ENCODE assay signal across 24 mouse cellular contexts in genomic region chr7:75394866-75395580, GRCm38 (mm10).
DNase-seq lines count a peak whose midpoint lies in the region; ATAC-seq and TF ChIP-seq lines count a peak whose summit lies in the region.
"Had no signal": no experiment of that assay in that cellular context is flagged by ENCODE, and none has a peak within 500 bp of the region (broad histone marks: within the 10 kb centered on the region; RNA-seq: fewer than 3 reads in every experiment).

No protein-coding gene starts in this region.

- no peak overlapping the region for H3ac ChIP-seq in myocyte (ENCODE audit: control insufficient read depth, insufficient read length)

- no peaks in the 10 kb centered on the region for H3K79me2 ChIP-seq in myocyte (ENCODE audit: control insufficient read depth, insufficient read depth)

- no peak overlapping the region for H3K4me3 ChIP-seq in embryonic facial prominence, embryonic 14.5 days (ENCODE audit: low read depth, low read length)
- no peak overlapping the region for H3K4me3 ChIP-seq in embryonic facial prominence, embryonic 10.5 days
- H3K4me3 ChIP-seq in heart, embryonic 13.5 days, result no peak overlapping the region
- H3K4me3 ChIP-seq in lung, postnatal 0 days (ENCODE audit: low read depth, low read length), result no peak overlapping the region
- no peak overlapping the region for H3K4me3 ChIP-seq in myocyte
- H3K4me3 ChIP-seq: embryonic facial prominence, embryonic 13.5 days; left cerebral cortex, adult 2 months; midbrain, embryonic 10.5 days; stomach, embryonic 15.5 days had no signal

- TF ChIP-seq EP300 in lung, postnatal 0 days (IDR thresholded peaks at IDR 0.05), result peak; percentile 46; the same call in 1 of the 2 replicates

- intact Hi-C loops in heart, postnatal 25 days (cut with DNase I), result loop anchor here (5.0 kb wide), 1 partner anchor 217 kb away; no protein-coding TSS in a partner anchor

- no peaks in the 10 kb centered on the region for H3K9me3 ChIP-seq in embryonic facial prominence, embryonic 14.5 days (ENCODE audit: control insufficient read depth, low read length)
- H3K9me3 ChIP-seq in embryonic facial prominence, embryonic 10.5 days, result no peaks in the 10 kb centered on the region
- H3K9me3 ChIP-seq in heart, embryonic 13.5 days, result no peaks in the 10 kb centered on the region
- no peaks in the 10 kb centered on the region for H3K9me3 ChIP-seq in lung, postnatal 0 days (ENCODE audit: low read length)
- H3K9me3 ChIP-seq: embryonic facial prominence, embryonic 13.5 days; midbrain, embryonic 10.5 days; stomach, embryonic 15.5 days had no signal

- no peak for ATAC-seq in embryonic facial prominence, embryonic 14.5 days (ENCODE audit: low read depth)
- ATAC-seq in heart, embryonic 13.5 days (ENCODE audit: extremely low read depth, insufficient number of reproducible peaks, low FRiP score, low TSS enrichment), result no peak
- no peak for ATAC-seq in lung, postnatal 0 days
- ATAC-seq: forebrain, embryonic 14.5 days had no signal

- H3K4me2 ChIP-seq in embryonic facial prominence, embryonic 14.5 days (ENCODE audit: low read depth, low read length), result no peak overlapping the region
- H3K4me2 ChIP-seq in heart, embryonic 13.5 days, result peak overlapping the region; percentile 38
- no peak overlapping the region for H3K4me2 ChIP-seq in lung, postnatal 0 days (replicated peaks; ENCODE audit: low read depth, low read length)
- H3K4me2 ChIP-seq in myocyte (ENCODE audit: low read depth), result peak overlapping the region; percentile 55
- H3K4me2 ChIP-seq: embryonic facial prominence, embryonic 13.5 days; hindbrain, embryonic 14.5 days; stomach, embryonic 15.5 days had no signal

- no peak for TF ChIP-seq POLR2A in myocyte (IDR thresholded peaks at IDR 0.05; ENCODE audit: insufficient read length, low read depth)

- H3K27me3 ChIP-seq in embryonic facial prominence, embryonic 14.5 days (replicated peaks; ENCODE audit: control insufficient read depth, insufficient read depth, low read length), result no peaks in the 10 kb centered on the region
- no peaks in the 10 kb centered on the region for H3K27me3 ChIP-seq in embryonic facial prominence, embryonic 10.5 days (replicated peaks; ENCODE audit: low read depth, poor library complexity, severe bottlenecking)
- H3K27me3 ChIP-seq in heart, embryonic 13.5 days (replicated peaks), result no peaks in the 10 kb centered on the region
- H3K27me3 ChIP-seq in lung, postnatal 0 days (replicated peaks; ENCODE audit: insufficient read depth, low read length), result no peaks in the 10 kb centered on the region
- H3K27me3 ChIP-seq in myocyte (ENCODE audit: control insufficient read depth, insufficient read depth, insufficient read length), result no peaks in the 10 kb centered on the region
- H3K27me3 ChIP-seq: embryonic facial prominence, embryonic 13.5 days; stomach, embryonic 15.5 days had no signal

- H3K9ac ChIP-seq in embryonic facial prominence, embryonic 14.5 days (ENCODE audit: low read depth, low read length), result no peak overlapping the region
- peak overlapping the region; percentile 33; the same call in 1 of the 2 replicates for H3K9ac ChIP-seq in heart, embryonic 13.5 days
- no peak overlapping the region for H3K9ac ChIP-seq in lung, postnatal 0 days (replicated peaks; ENCODE audit: low read depth)
- H3K9ac ChIP-seq: embryonic facial prominence, embryonic 13.5 days; hindbrain, embryonic 14.5 days; stomach, embryonic 15.5 days had no signal

- no peak for TF ChIP-seq CTCF in lung, postnatal 0 days (IDR thresholded peaks at IDR 0.05)

- H3K36me3 ChIP-seq in embryonic facial prominence, embryonic 14.5 days (ENCODE audit: control insufficient read depth, insufficient read depth, low read length), result no peaks in the 10 kb centered on the region
- H3K36me3 ChIP-seq in embryonic facial prominence, embryonic 10.5 days (replicated peaks), result no peaks in the 10 kb centered on the region
- H3K36me3 ChIP-seq in heart, embryonic 13.5 days, result no peaks in the 10 kb centered on the region
- H3K36me3 ChIP-seq in lung, postnatal 0 days (ENCODE audit: insufficient read depth, low read length), result no peaks in the 10 kb centered on the region
- no peaks in the 10 kb centered on the region for H3K36me3 ChIP-seq in myocyte (ENCODE audit: control insufficient read depth, insufficient read depth)
- H3K36me3 ChIP-seq: embryonic facial prominence, embryonic 13.5 days; midbrain, embryonic 10.5 days; stomach, embryonic 15.5 days had no signal

- WGBS in embryonic facial prominence, embryonic 14.5 days, result 60% methylated on average over 8 of the region's 8 CpGs
- 76% methylated on average over 8 of the region's 8 CpGs for WGBS in embryonic facial prominence, embryonic 10.5 days
- 32% methylated on average over 8 of the region's 8 CpGs for WGBS in heart, embryonic 13.5 days
- WGBS in lung, postnatal 0 days, result 37% methylated on average over 8 of the region's 8 CpGs

- H3K27ac ChIP-seq in embryonic facial prominence, embryonic 14.5 days (replicated peaks; ENCODE audit: low read depth, low read length), result no peak overlapping the region
- H3K27ac ChIP-seq in embryonic facial prominence, embryonic 10.5 days (replicated peaks), result no peak overlapping the region
- H3K27ac ChIP-seq in heart, embryonic 13.5 days (replicated peaks), result peak overlapping the region; percentile 76
- no peak overlapping the region for H3K27ac ChIP-seq in lung, postnatal 0 days (ENCODE audit: low read length)
- H3K27ac ChIP-seq: embryonic facial prominence, embryonic 13.5 days; hindbrain, embryonic 14.5 days; kidney, postnatal 0 days; left cerebral cortex, adult 2 months; midbrain, embryonic 10.5 days; stomach, embryonic 15.5 days had no signal

- H3K4me1 ChIP-seq in embryonic facial prominence, embryonic 14.5 days (ENCODE audit: control insufficient read depth, insufficient read depth, low read length), result no peaks in the 10 kb centered on the region
- H3K4me1 ChIP-seq in embryonic facial prominence, embryonic 10.5 days, result peaks cover 16% of the 10 kb centered on the region
- peaks cover 48% of the 10 kb centered on the region for H3K4me1 ChIP-seq in heart, embryonic 13.5 days
- H3K4me1 ChIP-seq in lung, postnatal 0 days (ENCODE audit: insufficient read depth, low read depth, low read length), result peaks cover 7% of the 10 kb centered on the region; the same call in 1 of the 2 replicates

- peak; percentile 33 for DNase-seq in embryonic facial prominence, embryonic 14.5 days (ENCODE audit: low spot score)
- no peak for DNase-seq in embryonic facial prominence, embryonic 10.5 days (ENCODE audit: low spot score)
- no peak for DNase-seq in heart, postnatal 25 days (ENCODE audit: low spot score)
- DNase-seq in lung, postnatal 0 days (ENCODE audit: low spot score), result peak; percentile 70
- DNase-seq in lung, postnatal 10 days, result no peak
- no peak for DNase-seq in frontal cortex, adult 2 months (ENCODE audit: extremely low spot score in 1 of 2, low spot score in 1 of 2)
- DNase-seq: adrenal gland, postnatal 36 days; cerebellum, adult 11-12 months; cerebellum, postnatal 10 days; gastrocnemius, postnatal 14 days; kidney, adult 2 months; layer of hippocampus, adult 9-11 months; liver; thymus, adult 18-20 months; thymus, postnatal 36 days had no signal

TF ChIP-seq in myocyte, 11 proteins besides CTCF, POLR2A, EP300 and RAD21:
- peak in 1 of 3 experiments; percentile 7 for TF ChIP-seq MYOG (IDR thresholded peaks at IDR 0.05; ENCODE audit: control insufficient read depth in 1 of 3, insufficient read depth in 1 of 3, insufficient read length in 2 of 3, low read depth in 2 of 3)
- no peak for TF ChIP-seq MYOD1 (IDR thresholded peaks at IDR 0.05; ENCODE audit: control insufficient read depth in 1 of 3, insufficient read length in 2 of 3, low read depth in 2 of 3)

Comparison
In these comparisons a context has a peak if more than half of its experiments do, and no peak if none do; other contexts are left out.
1. DNase-seq: peak in embryonic facial prominence, embryonic 14.5 days (single experiment) and lung, postnatal 0 days (single experiment); none in embryonic facial prominence, embryonic 10.5 days (single experiment), heart, postnatal 25 days (single experiment), lung, postnatal 10 days (single experiment) and frontal cortex, adult 2 months (0 of 2).
2. H3K4me2 ChIP-seq: peak in heart, embryonic 13.5 days (single experiment) and myocyte (single experiment); none in embryonic facial prominence, embryonic 14.5 days (single experiment) and lung, postnatal 0 days (single experiment).